Mouse (Mus musculus) megakaryocyte, adult 5-6 weeks (primary cell): ENCODE results near the gene Cngb1. TPM values are rescaled to one million over a fixed set of nuclear protein-coding genes. Genes with fewer than 3 reads are reported as not detected.

ENCODE experiments used
- ATAC-seq: 2 replicates; pipeline ENCODE4 v1.8.0; 2016; ENCODE audit warnings: mild to moderate bottlenecking, inconsistent platforms; ENCODE audit not compliant: poor library complexity, severe bottlenecking
- total RNA-seq, 2 experiments: library from RNA; stranded (forward) in 1 of 2; stranded (reverse) in 1 of 2; fragments of 153-499, 151-499 nt in 1 of 2; fragments of 221-1000, 200-1000 nt in 1 of 2; gene quantifications; 2 replicates each; pipeline versions ENCODE4 v1.2.3 to v1.2.4; 2015 to 2017

The Cngb1 gene
- total RNA-seq, 2 experiments from 2014 or later = 0.96 TPM; not detected in 1

DNA sequence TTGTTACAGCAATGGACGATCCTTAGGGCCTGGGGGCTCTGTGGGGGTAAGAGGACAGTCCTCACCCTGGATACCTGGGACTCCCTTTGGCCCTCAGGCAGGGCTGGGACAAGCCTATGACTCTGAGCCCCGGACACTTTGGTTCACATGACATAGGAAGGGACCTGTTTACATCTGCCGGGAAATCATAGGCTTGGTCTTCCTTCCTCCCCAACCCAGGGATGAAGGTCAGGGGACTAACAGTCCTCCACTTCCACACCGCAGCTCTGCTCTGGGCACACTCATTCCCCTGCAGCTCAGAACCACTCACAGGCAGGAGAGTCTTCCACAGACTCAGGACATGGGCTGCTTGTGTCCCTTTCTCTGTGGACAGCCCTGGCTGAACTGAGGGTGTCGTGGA is 20.4 kb upstream of the Cngb1 start:
- ATAC-seq = no peak

DNA sequence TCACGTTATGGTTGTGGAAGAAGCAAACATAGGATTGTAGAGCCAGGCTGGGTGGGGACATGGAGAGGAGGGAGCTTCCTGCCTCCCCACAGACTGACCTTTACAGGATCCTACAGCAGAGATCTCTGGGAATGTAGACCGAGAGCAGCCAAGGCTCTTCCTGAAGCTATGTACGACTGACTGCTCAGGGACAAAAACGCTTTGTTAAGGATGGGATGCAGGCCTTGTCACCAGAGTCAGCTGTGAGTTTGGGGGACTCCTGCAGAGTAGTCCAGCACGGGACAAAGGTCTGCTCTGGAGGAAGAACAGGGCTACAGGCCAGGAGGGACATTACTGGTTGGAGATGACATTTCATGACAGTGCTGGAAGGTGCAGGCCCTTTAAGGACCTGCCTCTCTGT is 18.3 kb upstream of the Cngb1 start:
- ATAC-seq = no peak

DNA sequence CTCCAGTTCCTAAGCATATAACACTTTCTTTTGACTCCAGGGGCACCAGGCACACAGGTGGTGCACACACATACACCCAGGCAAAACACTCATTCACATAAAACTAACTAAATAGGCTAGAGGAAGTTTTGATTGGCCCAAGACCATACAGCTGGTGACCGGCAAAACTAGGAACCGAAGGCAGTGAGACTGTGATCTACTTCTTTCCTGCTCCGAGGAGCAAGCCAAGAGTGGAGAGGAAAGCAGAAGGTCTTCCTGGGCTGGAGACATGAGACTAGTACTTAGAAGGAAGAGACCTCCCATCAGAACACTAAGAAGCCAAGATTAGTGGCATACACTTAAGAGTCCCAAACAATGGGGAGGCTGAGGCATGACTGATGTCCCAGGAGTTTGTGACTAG is 16.8 kb upstream of the Cngb1 start:
- ATAC-seq = no peak

- ATAC-seq = peak; percentile 85
These were observed 14.1 kb upstream of the Cngb1 start for GRCm38 (mm10) chr8:95320224-95321139.

DNA sequence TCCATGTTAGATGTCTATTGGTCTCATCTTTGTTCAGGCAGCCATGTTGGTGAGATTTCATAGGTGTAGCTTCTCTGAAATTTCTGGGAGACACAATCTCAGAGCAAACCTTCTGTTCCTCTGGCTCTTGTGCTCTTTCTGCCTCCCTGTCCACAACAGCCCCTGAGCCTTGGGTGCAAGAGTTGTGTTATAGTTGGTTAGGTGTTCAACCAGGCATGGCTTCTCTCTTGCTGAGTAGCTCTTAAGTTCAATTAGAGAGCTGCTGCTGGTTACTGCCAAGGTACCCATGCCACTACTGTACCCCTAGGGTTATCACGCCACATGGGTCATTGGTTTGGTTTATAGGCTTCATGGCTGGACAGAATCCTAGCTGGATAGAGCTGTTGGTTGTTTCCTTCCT is 9.0 kb upstream of the Cngb1 start:
- ATAC-seq = no peak

DNA sequence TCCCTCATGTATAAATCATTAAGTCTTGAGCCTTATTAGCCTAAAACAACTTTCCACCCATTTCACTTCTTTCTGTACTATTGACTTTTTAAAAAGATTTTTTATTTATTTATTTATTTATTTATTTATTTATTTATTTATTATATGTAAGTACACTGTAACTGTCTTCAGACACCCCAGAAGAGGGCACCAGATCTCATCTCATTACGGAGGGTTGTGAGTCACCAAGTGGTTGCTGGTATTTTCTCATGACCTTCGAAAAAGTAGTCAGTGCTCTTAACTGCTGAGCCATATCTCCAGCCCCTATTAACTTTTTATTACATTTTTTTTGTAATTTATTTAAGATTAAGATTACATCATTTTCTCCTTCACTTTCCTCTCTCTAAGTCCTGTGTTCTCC is 8.3 kb upstream of the Cngb1 start:
- ATAC-seq = no peak

GRCm38 (mm10) chr8:95313857-95314256 is 7.5 kb upstream of the Cngb1 start:
- no peak for ATAC-seq

- peak; percentile 52 for ATAC-seq
These were observed 6.5 kb upstream of the Cngb1 start for GRCm38 (mm10) chr8:95312836-95313235.

DNA sequence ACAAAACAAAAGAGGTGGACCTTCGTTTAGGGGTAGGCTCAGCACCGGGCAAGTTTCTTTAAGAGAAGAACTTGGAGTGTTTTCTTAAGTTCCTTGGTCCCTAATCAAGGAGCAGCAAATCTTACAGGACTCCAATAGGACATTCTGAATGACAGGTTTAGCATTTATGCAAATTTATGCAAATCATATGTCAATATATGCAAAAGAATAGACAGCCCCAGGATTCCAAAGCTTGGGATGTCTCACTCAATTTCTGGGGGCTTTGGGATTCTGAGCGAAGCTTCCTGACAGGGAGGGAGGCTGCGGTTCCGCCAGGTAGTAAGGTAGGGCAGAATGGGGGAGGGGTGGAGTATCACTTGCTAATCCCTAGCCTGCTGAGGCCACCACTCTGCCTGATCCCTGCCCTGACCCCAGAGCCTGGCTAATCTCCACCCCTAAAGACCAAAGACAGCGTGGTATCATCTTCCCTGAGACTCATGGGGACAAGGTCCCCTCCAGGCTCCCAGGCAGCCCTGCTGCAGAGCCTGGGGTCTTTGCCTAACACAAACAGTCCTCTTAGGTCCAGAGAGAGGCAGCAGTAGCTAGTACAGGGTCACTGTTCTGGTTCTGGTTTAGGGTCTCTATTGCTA is 4.1 kb upstream of the Cngb1 start, which contains the start of gene Tepp:
Gene Tepp, plus strand, starts transcription at position 225 of the 629 bp plus-strand sequence.
- ATAC-seq = no peak

DNA sequence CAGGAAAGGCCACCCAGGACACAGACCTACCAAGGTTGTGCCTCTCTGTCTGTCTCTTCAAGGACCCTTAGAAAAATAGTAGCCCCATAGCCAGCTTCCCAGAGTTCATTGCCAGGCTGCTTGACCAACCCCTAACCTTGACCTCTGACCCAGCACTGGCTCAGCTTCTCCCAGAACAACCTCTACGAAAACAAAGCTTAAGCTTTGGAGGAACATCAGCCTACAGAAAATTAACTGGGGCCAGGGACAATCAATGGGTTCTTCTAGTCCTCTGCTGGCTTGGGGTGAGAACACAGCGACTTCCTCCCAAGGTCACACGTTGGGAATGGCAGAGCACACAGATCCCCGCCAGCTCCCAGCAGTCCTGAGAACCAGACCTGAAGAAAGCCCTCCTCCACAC is 859 bp downstream of the Cngb1 start:
- ATAC-seq = no peak

DNA sequence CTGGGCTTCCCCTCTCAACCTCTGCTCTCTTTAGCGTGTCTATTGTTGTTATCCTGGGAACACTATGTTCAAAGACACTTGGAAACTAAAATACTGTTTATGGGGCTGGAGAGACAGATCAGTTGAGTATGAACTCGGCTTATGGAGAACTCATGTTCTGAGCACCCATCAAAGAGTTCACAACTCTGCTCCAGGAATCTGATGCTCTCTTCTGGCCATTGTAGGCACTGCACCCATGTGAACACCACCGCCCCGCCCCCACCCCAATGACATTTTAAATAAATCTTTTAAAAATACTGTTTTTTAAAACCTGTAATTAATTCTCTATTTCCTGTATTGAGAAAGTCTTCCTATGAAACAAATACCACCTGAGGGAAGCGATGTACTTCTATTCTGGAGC is 4.0 kb downstream of the Cngb1 start:
- peak; percentile 91 for ATAC-seq

GRCm38 (mm10) chr8:95293891-95294290 is 12.5 kb downstream of the Cngb1 start:
- peak; percentile 30 for ATAC-seq

DNA sequence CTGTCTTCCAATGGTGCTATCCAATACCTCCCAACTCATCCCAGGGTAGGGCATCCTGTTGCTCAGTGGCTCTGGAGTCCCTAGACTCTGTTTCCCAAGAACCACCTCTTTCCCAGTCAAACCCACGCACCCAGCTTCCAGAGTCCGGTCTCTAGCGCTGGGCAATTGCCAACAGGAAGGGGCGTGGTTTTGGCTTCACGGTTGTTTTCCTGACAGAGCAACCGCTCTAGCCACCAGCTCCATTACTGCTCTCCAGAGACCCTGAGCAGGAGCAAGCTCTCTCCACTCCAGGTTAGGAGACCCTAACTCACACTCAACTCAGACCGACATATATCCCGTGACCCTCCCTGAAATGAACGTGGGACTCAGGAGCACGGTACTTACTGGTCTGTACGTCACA is 13.2 kb downstream of the Cngb1 start:
- ATAC-seq = peak; percentile 76

- no peak for ATAC-seq
These were observed 17.2 kb downstream of the Cngb1 start for GRCm38 (mm10) chr8:95289066-95289650.

- ATAC-seq = no peak
These were observed 24.9 kb downstream of the Cngb1 start for GRCm38 (mm10) chr8:95281493-95281892.

DNA sequence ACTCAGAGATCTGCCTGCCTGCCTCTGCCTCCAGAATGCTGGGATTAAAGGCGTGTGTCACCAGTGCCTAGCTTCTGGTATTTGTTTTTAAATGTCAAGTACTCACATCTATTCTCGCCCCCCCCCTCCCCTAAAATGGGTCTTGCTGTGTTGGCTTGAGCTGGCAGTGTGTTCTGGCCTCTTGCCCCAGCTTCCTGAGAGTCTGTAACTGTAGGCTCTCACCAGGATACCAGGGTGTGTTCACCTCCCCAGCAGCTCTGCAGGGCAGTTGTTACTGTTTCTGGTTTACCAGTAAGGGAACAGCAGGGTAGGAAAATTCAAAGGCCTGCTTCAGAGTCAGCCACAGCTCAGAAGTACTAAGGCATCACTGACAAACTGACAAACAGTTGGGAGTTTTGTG is 33.5 kb downstream of the Cngb1 start:
- no peak for ATAC-seq

GRCm38 (mm10) chr8:95271841-95272240 is 34.5 kb downstream of the Cngb1 start:
- no peak for ATAC-seq

GRCm38 (mm10) chr8:95270501-95270900 is 35.9 kb downstream of the Cngb1 start:
- ATAC-seq = no peak

- peak; percentile 56 for ATAC-seq
These were observed 44.2 kb downstream of the Cngb1 start for GRCm38 (mm10) chr8:95262181-95262580.

DNA sequence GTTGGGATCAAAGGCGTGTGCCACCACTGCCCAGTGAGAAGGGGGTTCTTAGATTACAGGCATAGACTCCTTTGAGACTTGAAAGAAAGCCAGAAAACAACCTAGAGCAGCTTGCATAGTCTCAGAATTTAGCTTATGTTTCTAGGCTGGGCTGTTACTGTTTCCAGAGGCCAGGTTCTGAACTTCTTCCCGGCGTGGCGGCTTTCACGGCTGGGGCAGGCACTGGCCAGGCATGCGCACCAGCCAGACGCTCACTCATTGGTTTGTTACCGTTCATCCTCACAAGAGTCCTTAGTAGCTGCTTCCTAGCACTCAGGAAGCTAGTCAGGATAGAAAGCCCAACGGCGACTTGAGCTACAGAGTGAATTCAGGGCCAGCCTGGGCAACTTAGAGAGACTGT is 50.8 kb downstream of the Cngb1 start:
- ATAC-seq = no peak

DNA sequence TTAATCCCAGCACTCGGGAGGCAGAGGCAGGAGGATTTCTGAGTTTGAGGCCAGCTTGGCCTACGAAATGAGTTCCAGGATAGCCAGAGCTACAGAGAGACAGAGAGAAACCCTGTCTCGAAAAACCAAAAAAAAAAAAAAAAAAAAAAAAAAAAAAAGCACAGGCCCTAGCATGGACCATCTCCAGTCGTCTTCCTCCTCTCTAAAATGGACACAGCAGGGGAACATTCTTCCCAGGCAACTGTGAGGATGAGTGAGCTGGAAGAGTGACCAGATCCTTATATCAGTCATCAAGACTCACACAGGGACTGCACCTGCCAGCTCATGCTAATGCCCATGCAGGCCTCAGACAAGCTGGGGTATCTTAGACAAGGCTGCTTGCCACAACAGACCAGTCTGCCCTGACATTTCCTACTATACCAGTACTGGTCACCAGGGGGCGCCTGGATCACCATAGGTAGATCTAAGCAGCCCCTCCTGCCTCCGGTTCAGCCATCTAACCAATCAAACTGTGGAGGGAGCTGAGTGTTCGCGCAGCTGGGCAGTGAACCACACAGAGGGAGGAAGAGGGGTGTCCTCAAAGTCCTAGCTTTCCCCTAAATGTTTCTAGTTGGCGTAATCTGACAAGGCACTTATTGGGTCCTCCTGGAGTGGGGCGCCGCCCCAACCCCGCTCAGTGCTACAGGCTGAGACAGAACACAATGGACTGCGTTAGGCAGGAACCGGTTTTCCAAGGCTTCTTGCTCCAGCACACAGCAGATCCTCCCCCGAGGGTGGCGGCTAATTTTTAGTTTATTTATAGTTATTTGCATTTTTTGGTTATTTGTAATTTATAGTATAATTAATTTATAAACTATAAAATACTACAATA is 51.6 kb downstream of the Cngb1 start:
- peak; percentile 99 for ATAC-seq
